Mouse (Mus musculus) ES-Bruce4 (cell line): ENCODE results near the gene Cd68.

ENCODE experiments used
- CTCF ChIP-seq: IDR thresholded peaks from one replicate; pipeline ENCODE4 v1.8.1; 2011; ENCODE audit warnings: low read depth, low read length
- EP300 ChIP-seq: IDR thresholded peaks from 2 replicates; pipeline ENCODE4 v1.6.1; 2011; ENCODE audit warnings: low read depth, low read length; ENCODE audit not compliant: insufficient read depth
- POLR2A ChIP-seq: IDR thresholded peaks from one replicate; pipeline ENCODE4 v1.8.1; 2011; ENCODE audit warnings: low read length; ENCODE audit not compliant: insufficient read depth

DNA sequence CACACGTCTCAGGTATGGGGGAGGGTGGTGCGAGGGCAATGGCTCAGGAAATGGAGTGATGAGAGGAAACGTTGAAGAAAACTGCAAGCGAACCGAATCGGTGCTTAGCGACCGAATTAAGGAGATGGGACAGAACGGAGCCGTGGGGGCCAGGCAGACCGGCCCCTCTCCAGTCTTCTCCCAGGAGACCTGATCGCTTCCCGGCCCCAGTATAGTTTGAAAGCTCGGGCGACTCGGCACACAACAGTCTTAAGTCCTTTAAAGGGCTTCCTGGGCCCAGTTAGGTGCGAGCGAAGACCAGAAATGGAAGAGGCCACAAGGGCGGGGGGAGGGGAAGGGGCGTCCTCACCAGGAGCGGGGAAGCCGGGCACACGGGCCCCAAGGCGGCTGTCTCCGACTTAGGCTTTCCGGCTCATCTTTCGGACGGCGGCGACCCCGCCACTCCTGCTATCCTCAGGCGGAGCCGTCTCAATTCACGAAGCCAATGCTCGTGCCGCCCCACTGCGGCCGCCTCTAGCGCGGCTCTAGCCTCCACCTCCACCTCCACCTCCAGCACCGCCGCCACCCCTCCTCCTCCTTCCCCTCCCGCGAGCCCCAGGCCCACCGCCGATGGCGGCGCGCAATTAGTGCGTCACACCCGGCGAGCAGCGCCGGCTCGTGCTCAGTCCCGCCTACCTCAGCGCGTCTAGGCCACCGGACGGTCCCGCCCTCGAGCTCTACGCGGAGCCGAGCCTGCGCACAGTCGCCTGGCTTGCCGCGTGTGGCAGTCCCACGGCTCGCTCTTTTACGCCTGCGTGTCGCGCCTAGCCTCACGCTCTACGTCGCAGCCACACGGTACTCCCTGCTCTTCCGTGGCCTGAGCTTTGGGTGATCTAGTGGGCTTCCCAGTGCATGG, 15.6 kb upstream of the Cd68 start, which contains the start of gene Senp3:
- TF ChIP-seq POLR2A (peak; percentile 86), CTCF (no peak), EP300 (peak; percentile 65; the same call in 1 of the 2 replicates)
